Mouse (Mus musculus) olfactory bulb, adult 2 months (tissue): ENCODE measurements around the gene Hnrnpu. TPM values are rescaled to one million over a fixed set of nuclear protein-coding genes. Genes with fewer than 3 reads are reported as not detected.

Experiments used
- H3K27ac ChIP-seq: fragments of 200-500 bp; 2 replicates; pipeline ENCODE4 v1.5.1; 2012; ENCODE audit warnings: low read depth, low read length; ENCODE audit not compliant: insufficient read depth
- H3K4me1 ChIP-seq: fragments of 200-500 bp; 2 replicates; pipeline ENCODE4 v1.6.1; 2012; ENCODE audit warnings: low read length; ENCODE audit not compliant: control insufficient read depth, insufficient read depth
- H3K4me3 ChIP-seq: fragments of 200-500 bp; 2 replicates; pipeline ENCODE4 v1.5.1; 2012; ENCODE audit warnings: mild to moderate bottlenecking, low read depth, low read length, moderate library complexity; ENCODE audit not compliant: insufficient read depth
- CTCF ChIP-seq: fragments of 200-500 bp; IDR thresholded peaks from 2 replicates; pipeline ENCODE4 v1.5.1; 2012; ENCODE audit warnings: low read depth, mild to moderate bottlenecking, low read length, moderate library complexity; ENCODE audit not compliant: insufficient read depth
- POLR2A ChIP-seq: fragments of 200-500 bp; IDR thresholded peaks from 2 replicates; pipeline ENCODE4 v1.6.1; 2012; ENCODE audit warnings: mild to moderate bottlenecking, low read depth, low read length, moderate library complexity; ENCODE audit not compliant: insufficient read depth
- WGBS: fragments of 180-500 bp; shearing (Covaris S2); methylation state at CpG from one replicate; pipeline ENCODE4 v1.1.7; 2018; 5-methylcytosine and 5-hydroxymethylcytosine counted together
- polyA plus RNA-seq: library from polyadenylated mRNA; stranded (reverse); fragments of >200 nt; gene quantifications from 2 replicates; pipeline ENCODE4 v1.2.4, GENCODE M21; 2012; ENCODE audit warnings: low replicate concordance; ENCODE audit not compliant: missing spikeins, insufficient read depth, insufficient read length

Hnrnpu gene
- 351 and 2,130 TPM in 2 replicates for polyA plus RNA-seq

DNA sequence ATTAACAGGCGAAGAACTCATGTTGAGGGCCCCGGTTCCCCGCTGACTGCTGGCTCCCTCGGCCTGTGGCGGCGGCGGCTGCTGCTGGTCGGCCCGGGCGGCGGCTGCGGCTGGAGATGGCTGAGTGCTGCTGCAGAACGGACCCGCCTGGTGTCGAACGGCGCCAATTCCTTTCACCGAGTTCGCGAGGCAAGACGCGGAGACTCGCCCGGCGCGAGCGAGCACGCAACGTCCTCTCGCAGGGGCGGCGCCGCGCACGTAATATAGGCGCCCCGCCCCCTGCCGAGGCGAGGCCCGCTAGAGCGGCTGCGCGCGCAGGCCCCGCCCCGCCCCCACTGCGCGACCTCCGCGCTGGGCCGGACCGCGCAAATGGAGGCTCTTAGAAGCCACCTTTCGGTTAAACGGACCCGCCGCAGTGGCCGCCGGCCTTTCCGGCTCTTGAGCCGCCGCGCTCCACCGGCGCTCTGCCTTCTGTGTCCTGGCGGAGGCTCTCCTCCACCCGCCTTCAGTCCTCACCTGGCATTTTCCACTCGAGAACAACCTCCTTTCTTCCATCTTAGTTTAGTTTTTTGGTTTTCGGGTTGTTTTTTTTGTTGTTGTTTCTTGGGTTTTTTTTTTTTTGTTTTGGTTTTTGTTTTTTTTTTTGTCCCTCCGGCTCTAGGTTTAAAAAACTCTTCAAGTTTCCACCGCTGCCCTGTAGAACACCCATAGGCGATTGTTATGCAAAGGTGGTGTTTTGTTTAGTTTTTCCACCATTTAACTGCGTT is at the start of gene Hnrnpu:
Gene Hnrnpu (minus strand): TSS at position 247 of the 767 bp plus-strand sequence.
- Histone ChIP-seq H3K27ac (peak within 1 kb of the TSS; percentile 94), H3K4me3 (peak within 1 kb of the TSS; percentile 94), H3K4me1 (peaks cover 3% of the 10 kb centered on the region; the same call in 1 of the 2 replicates)
- WGBS, result under 1% methylated on average over 71 of the region's 73 CpGs
- TF ChIP-seq CTCF, result no peak
- peak; percentile 96 for TF ChIP-seq POLR2A

DNA sequence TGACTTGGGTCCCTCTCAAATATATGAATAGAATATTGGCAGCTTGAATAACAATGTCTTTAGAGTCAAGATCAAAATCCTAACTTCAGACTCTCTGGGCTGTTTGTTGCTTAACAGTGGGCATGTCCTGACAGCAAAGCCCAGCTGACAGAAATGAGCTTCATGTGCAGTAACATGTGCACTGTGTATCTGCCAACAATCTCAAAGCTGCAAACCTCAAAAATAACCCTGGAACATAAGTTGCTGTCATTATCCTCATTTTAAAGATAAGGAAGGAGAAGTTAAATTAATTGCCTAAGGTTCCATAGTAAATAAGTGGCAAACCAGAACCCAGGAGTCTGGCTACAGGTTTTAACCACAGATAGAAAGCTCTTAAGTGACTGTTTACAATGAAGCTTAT is 44.6 kb upstream of the Hnrnpu start:
- Histone ChIP-seq H3K27ac (no peak overlapping the region), H3K4me1 (no peaks in the 10 kb centered on the region), H3K4me3 (no peak overlapping the region)
- no peak for TF ChIP-seq POLR2A
- no peak for TF ChIP-seq CTCF

DNA sequence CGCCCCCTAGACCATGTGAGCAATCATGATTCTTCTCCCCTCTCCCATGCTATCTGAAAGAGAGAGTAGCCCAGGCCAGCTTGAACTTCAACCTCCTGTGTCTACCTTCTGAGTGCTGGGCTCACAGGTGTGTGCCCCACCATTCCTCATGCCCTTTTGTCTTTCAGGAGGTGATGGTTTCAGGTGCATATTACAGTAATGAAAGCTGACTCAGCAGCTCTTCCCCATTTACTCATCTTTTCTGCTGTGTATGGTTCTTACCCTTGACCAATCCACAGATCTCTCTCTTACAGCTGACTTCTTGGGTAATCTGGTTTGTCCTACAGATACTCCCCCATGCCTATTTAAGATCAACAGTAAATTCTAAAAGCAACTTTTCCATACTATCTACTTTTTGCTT is 41.6 kb upstream of the Hnrnpu start:
- Histone ChIP-seq H3K4me1 (no peaks in the 10 kb centered on the region), H3K27ac (no peak overlapping the region), H3K4me3 (no peak overlapping the region)
- TF ChIP-seq CTCF, result no peak
- no peak for TF ChIP-seq POLR2A
- 100% methylated on average over 1 of the region's 1 CpGs for WGBS

DNA sequence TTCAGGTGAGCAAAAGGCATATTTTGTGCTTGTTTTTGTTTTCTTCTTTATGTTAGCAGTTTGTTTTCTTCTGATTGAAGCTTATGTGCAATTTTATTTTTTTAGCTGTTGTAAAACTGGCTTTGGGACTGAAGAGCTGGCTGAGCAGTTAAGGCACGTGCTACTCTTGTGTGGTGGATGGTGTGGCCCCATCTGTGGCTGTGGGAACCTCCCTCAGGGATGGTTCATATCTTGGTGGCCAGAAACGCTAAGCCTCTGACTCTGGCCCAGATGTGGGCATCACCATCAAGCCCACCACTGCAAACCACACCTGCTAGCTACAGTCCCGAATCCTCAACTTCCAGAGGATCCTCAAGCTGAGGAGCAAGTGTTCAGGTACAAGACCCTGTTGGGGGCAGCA is 40.5 kb upstream of the Hnrnpu start:
- H3K4me1 ChIP-seq, result no peaks in the 10 kb centered on the region
- H3K27ac ChIP-seq, result no peak overlapping the region
- no peak overlapping the region for H3K4me3 ChIP-seq
- no peak for TF ChIP-seq POLR2A
- TF ChIP-seq CTCF, result no peak
- WGBS, result 88% methylated on average over 3 of the region's 3 CpGs

DNA sequence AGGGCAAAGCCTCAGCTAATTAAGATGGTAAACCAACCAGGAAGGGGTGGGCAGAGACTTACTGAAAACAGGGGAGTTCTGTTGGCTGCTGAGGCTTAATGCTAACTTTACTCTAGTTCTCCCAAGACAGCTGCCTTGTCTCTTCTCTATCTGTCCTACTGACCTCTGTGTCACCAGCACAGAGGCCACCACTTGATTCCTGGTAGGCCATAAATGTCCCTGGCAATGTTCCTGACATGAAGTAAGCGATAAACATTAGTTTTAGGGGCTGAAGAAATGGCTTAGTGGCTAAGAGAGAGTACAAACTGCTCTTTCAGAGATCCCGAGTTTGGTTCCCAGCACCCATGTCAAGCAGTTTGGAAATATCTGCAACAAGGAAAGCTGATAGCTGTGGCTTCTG is 39.3 kb upstream of the Hnrnpu start:
- 81% methylated on average over 2 of the region's 2 CpGs for WGBS
- Histone ChIP-seq H3K4me3 (no peak overlapping the region), H3K27ac (no peak overlapping the region), H3K4me1 (no peaks in the 10 kb centered on the region)
- TF ChIP-seq POLR2A (no peak), CTCF (no peak)

DNA sequence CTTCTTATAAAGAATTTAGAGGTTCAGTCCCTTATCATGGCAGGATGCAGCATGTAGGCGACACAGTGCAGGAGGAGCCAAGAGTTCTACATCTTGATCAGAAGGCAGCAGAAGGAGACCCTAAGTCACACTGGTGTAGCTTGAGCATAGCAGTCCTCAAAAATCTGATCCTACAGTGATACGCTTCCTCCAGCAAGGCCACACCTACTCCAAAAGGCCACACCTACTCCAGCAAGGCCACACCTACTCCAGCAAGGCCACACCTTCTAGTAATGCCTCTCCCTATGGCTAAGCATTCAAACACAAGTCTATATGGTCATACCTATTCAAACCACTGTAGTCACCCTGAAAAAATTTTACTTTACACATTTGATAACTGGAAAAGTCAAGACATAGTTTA is 38.5 kb upstream of the Hnrnpu start:
- 92% methylated on average over 2 of the region's 2 CpGs for WGBS
- TF ChIP-seq POLR2A (no peak), CTCF (no peak)
- H3K4me3 ChIP-seq, result no peak overlapping the region
- H3K27ac ChIP-seq, result no peak overlapping the region
- no peaks in the 10 kb centered on the region for H3K4me1 ChIP-seq

DNA sequence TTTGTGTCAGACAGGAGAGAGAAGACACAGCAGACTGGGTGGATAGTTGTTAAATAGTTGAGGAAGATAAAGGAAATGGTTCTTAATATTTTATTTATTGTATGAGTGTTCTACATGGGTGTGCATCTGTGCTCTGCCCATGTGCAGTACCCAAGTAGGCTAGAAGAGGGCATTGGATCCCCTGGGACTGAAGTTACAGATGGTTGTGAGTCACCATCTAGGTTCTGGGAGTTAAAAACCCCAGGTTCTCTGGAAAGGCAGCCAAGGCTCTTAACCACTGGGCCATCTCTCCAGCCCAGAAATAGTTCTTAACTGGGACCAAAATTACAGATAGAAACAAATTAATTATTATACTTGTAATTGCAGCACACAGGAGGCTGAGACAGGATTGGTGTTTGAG is 37.8 kb upstream of the Hnrnpu start:
- Histone ChIP-seq H3K4me1 (no peaks in the 10 kb centered on the region), H3K4me3 (no peak overlapping the region), H3K27ac (no peak overlapping the region)
- no peak for TF ChIP-seq CTCF
- TF ChIP-seq POLR2A, result no peak

DNA sequence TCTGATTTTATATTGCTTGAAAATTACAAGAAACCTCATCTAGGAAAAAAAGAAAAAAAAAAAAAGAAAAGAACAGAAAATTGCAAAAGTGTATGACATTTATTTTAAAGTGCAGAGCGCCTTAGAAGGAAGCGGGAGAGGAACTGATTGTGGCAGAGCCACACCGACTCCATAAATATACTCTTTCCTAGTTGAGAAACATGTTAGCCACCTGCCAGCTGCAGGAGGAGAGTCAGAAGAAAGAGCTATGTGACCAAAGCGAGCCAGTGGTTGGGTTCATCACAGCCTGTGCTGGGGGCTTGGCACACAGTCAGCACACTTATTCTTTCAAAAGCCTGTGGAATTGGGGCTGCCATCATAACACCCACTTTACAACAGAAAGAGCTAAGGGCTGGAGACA is 35.1 kb upstream of the Hnrnpu start:
- H3K4me1 ChIP-seq, result peaks cover 4% of the 10 kb centered on the region; the same call in 1 of the 2 replicates
- H3K27ac ChIP-seq, result no peak overlapping the region
- WGBS, result 70% methylated on average over 4 of the region's 4 CpGs
- TF ChIP-seq POLR2A (no peak), CTCF (no peak)
- no peak overlapping the region for H3K4me3 ChIP-seq

DNA sequence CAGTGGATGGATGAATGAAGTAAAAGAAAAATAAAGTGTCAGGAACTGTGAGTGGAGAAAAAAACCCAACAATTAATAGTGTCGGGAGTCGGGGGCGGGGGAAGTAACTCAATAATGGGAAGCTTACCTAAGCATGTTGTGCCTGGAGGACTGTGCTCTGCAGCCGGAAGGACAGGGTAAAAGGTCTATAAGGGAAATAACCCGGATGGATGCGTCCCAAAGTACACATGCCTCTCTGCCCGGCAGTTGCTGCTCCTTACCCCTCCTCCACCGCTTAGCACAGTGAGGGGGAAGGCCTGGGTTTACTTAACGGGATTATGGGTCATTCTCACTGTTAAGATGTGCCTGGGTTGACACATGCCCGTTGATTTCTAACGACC is 31.7 kb upstream of the Hnrnpu start:
- WGBS, result under 1% methylated on average over 11 of the region's 11 CpGs
- peak overlapping the region; percentile 76 for H3K4me3 ChIP-seq
- H3K27ac ChIP-seq, result peak overlapping the region; percentile 99
- TF ChIP-seq POLR2A, result no peak
- no peak for TF ChIP-seq CTCF
- peaks cover 7% of the 10 kb centered on the region; the same call in 1 of the 2 replicates for H3K4me1 ChIP-seq
